Mouse (Mus musculus) kidney, embryonic 15.5 days (tissue): ENCODE data around the gene Ttyh2. TPM values are rescaled to one million over a fixed set of nuclear protein-coding genes. Genes with fewer than 3 reads are reported as not detected.

Experiments used
- ATAC-seq: fragments of 200-750 bp; cut with Nextera tagmentation; replicated peaks from 2 replicates; pipeline ENCODE4 v1.8.0; 2017; ENCODE audit warnings: moderate TSS enrichment; ENCODE audit not compliant: low FRiP score
- H3K27ac ChIP-seq: fragments of 300-500 bp; sonication (generic); 2 replicates; pipeline ENCODE4 v1.5.1; 2015; ENCODE audit warnings: mild to moderate bottlenecking, inconsistent platforms
- H3K27me3 ChIP-seq: fragments of 300-500 bp; sonication (generic); 2 replicates; pipeline ENCODE4 v1.6.1; 2015; ENCODE audit warnings: inconsistent platforms
- H3K36me3 ChIP-seq: fragments of 300-500 bp; sonication (generic); 2 replicates; pipeline ENCODE4 v1.6.1; 2015; ENCODE audit warnings: inconsistent platforms
- H3K4me1 ChIP-seq: fragments of 300-500 bp; sonication (generic); 2 replicates; pipeline ENCODE4 v1.6.1; 2015; ENCODE audit warnings: inconsistent platforms
- H3K4me2 ChIP-seq: fragments of 300-500 bp; sonication (generic); 2 replicates; pipeline ENCODE4 v1.6.1; 2015; ENCODE audit warnings: moderate library complexity, mild to moderate bottlenecking, inconsistent platforms
- H3K4me3 ChIP-seq: fragments of 300-500 bp; sonication (generic); replicated peaks from 2 replicates; pipeline ENCODE4 v1.5.1; 2015; ENCODE audit warnings: mild to moderate bottlenecking, inconsistent platforms
- H3K9ac ChIP-seq: fragments of 300-500 bp; sonication (generic); 2 replicates; pipeline ENCODE4 v1.6.1; 2015; ENCODE audit warnings: mild to moderate bottlenecking, inconsistent platforms
- H3K9me3 ChIP-seq: fragments of 300-500 bp; sonication (generic); replicated peaks from 2 replicates; pipeline ENCODE4 v1.6.1; 2016; ENCODE audit warnings: inconsistent platforms
- WGBS: fragments of 180-500 bp; shearing (Covaris S2); methylation state at CpG from one replicate; pipeline ENCODE4 v1.1.7; 2015; ENCODE audit warnings: mixed read lengths; 5-methylcytosine and 5-hydroxymethylcytosine counted together
- polyA plus RNA-seq: library from polyadenylated mRNA; unstranded; fragments of >200 nt; fragmentation: Nextera tagmentation; extraction: Ambion mirVana; gene quantifications from 2 replicates; pipeline ENCODE4 v1.2.1, GENCODE M21; 2015

The Ttyh2 gene
- 15.2 and 15.8 TPM in 2 replicates for polyA plus RNA-seq

GRCm38 (mm10) chr11:114675341-114675825 is at the start of gene Ttyh2:
Gene Ttyh2 (plus strand): TSS chr11:114675431.
- WGBS, result under 1% methylated on average over 40 of the region's 40 CpGs
- Histone ChIP-seq H3K4me3 (peak within 1 kb of the TSS; percentile 66), H3K9ac (peak within 1 kb of the TSS; percentile 62), H3K9me3 (no peaks in the 10 kb centered on the region), H3K27ac (peak within 1 kb of the TSS; percentile 58), H3K36me3 (peaks cover 37% of the 10 kb centered on the region), H3K4me2 (peak within 1 kb of the TSS; percentile 92), H3K4me1 (peaks cover 67% of the 10 kb centered on the region), H3K27me3 (peaks cover 7% of the 10 kb centered on the region; the same call in 1 of the 2 replicates)
- ATAC-seq, result peak; percentile 89

DNA sequence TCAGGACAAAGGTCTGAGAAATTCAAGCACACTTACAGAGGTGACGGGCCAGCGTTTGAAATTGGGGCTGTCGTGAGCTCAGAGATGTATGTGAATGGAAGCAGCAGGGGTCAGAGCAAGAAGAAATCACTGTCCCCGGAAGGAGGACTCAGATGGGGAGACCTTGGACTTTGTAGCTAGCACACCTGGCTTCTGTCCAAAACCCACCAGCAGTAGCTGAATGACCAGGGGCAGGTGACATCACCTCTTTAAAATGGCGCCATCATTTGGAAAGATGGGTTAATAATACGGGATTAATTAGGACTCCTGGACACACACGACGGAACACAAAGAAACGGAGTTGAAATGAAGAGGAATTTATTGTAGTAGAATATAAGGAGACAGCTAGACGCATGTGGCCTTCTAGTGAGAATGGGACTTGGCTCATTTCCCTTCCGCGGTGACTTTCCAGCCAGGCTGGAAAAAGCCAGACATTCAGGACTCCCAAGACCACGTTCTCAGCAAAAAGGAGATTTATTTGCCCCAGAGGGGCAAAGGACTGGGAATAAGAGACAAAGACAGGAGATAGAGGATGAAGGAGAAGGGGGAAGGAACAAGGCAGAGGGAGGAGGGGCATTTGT is 49.0 kb upstream of the Ttyh2 start:
- no peak for ATAC-seq
- 62% methylated on average over 13 of the region's 13 CpGs for WGBS

GRCm38 (mm10) chr11:114627036-114627435 is 48.2 kb upstream of the Ttyh2 start:
- 74% methylated on average over 6 of the region's 6 CpGs for WGBS
- H3K9me3 ChIP-seq, result peaks cover 7% of the 10 kb centered on the region; the same call in 1 of the 2 replicates
- H3K36me3 ChIP-seq, result no peaks in the 10 kb centered on the region
- H3K4me2 ChIP-seq, result no peak overlapping the region
- H3K4me1 ChIP-seq, result no peaks in the 10 kb centered on the region
- no peak overlapping the region for H3K4me3 ChIP-seq
- H3K9ac ChIP-seq, result no peak overlapping the region
- no peak overlapping the region for H3K27ac ChIP-seq
- no peak for ATAC-seq
- 0 out of 2 replicates have a peak, but pooled peaks cover 2% of the 10 kb centered on the region for H3K27me3 ChIP-seq

More for the DNA sequence above, 49.0 kb upstream of the Ttyh2 start:
- Histone ChIP-seq H3K9me3 (peaks cover 7% of the 10 kb centered on the region; the same call in 1 of the 2 replicates), H3K9ac (no peak overlapping the region), H3K4me1 (no peaks in the 10 kb centered on the region), H3K4me2 (no peak overlapping the region), H3K27me3 (0 out of 2 replicates have a peak, but pooled peaks cover 2% of the 10 kb centered on the region), H3K36me3 (no peaks in the 10 kb centered on the region), H3K4me3 (no peak overlapping the region), H3K27ac (no peak overlapping the region)

DNA sequence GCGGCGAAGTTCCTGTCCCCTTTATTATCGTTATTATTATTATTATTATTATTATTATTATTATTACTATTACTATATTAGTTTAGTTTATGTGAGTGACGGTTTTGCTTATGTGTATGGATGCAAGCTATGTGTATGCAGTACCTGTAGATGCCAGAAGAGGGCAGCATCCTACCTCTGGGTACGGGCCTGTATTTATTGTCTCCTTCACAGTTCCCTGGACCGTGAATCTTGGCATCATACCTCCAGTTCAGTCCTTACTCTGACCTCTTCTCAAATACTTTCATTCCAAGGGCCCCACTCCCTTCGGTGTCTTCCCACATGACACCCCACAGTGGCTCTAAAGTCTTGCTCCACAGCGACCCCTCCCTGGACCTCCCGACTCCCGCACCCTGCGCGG is 47.2 kb upstream of the Ttyh2 start:
- no peak for ATAC-seq
- Histone ChIP-seq H3K4me2 (no peak overlapping the region), H3K9ac (no peak overlapping the region), H3K27me3 (no peaks in the 10 kb centered on the region), H3K27ac (no peak overlapping the region), H3K4me1 (no peaks in the 10 kb centered on the region), H3K36me3 (no peaks in the 10 kb centered on the region), H3K9me3 (peaks cover 7% of the 10 kb centered on the region; the same call in 1 of the 2 replicates), H3K4me3 (no peak overlapping the region)
- 81% methylated on average over 12 of the region's 12 CpGs for WGBS

DNA sequence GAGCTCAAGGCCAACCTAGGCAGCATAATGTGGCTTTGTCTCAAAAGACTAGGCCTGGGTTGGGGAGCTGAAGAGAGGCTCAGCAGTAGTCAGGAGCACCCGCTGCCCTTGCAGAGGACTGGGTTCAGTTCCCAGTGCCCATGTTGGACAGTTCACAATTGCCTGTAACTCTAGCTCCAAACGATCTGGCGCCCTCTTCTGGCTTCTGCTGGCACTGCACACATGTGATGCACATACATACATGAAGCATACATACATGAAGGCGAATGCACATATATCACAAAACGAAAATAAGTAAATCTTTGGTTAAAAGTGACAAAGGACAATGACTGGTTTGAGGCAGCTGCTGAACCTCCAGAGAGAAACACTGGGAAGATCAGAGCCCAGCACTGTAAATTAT is 45.2 kb upstream of the Ttyh2 start:
- no peak for ATAC-seq
- Histone ChIP-seq H3K4me3 (no peak overlapping the region), H3K36me3 (no peaks in the 10 kb centered on the region), H3K9me3 (peaks cover 7% of the 10 kb centered on the region; the same call in 1 of the 2 replicates), H3K27me3 (no peaks in the 10 kb centered on the region; the same call in 1 of the 2 replicates), H3K27ac (no peak overlapping the region), H3K4me2 (no peak overlapping the region), H3K9ac (no peak overlapping the region), H3K4me1 (no peaks in the 10 kb centered on the region)
- 81% methylated on average over 5 of the region's 5 CpGs for WGBS

DNA sequence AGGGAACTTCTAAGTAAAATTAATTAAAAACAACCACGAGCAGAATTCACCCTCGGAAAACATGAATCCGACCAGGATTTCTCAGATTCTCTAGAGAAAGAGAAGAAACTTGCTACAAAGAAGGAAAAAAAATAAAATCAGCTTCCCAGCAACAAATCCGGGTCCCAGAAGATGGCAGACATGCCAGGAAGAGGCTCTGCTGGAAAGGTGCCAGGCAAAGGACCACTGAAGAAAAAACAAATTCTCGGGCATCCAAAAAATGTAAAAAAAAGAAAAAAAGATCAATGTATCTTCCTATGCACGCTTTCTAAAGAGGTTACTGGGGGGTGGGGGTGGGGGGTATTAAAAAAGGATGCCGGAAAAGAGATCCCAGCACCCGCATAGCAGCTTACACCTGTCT is 43.0 kb upstream of the Ttyh2 start:
- Histone ChIP-seq H3K4me3 (no peak overlapping the region), H3K4me1 (peaks cover 12% of the 10 kb centered on the region; the same call in 1 of the 2 replicates), H3K27ac (no peak overlapping the region), H3K27me3 (peaks cover 11% of the 10 kb centered on the region), H3K9ac (no peak overlapping the region), H3K36me3 (no peaks in the 10 kb centered on the region), H3K9me3 (peaks cover 7% of the 10 kb centered on the region; the same call in 1 of the 2 replicates), H3K4me2 (no peak overlapping the region)
- ATAC-seq, result no peak
- 79% methylated on average over 8 of the region's 8 CpGs for WGBS

DNA sequence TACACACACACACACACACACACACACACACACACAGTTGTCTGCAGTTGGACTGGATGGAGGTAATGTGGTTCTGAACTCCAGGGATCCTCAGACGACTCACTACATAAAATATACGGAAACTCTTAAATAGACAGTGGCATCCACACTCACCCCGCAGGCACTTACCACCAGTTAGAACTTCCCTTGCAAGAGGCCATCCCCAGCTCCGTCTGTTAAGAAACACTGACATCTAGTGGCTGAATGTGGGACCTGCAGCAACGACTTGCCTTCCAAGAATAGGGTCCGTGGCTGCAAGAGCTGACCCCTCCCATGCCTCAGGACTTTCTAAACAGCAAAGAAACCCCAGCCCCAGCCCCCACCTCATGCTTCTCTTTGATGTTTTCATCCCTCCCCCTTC is 38.9 kb upstream of the Ttyh2 start:
- Histone ChIP-seq H3K4me3 (no peak overlapping the region), H3K9me3 (no peaks in the 10 kb centered on the region), H3K4me1 (peaks cover 23% of the 10 kb centered on the region), H3K36me3 (no peaks in the 10 kb centered on the region), H3K27ac (no peak overlapping the region), H3K9ac (no peak overlapping the region), H3K4me2 (peak overlapping the region; percentile 45; the same call in 1 of the 2 replicates), H3K27me3 (peaks cover 36% of the 10 kb centered on the region)
- WGBS, result 0% methylated on average over 6 of the region's 6 CpGs
- ATAC-seq, result peak; percentile 72; the same call in 1 of the 2 replicates

DNA sequence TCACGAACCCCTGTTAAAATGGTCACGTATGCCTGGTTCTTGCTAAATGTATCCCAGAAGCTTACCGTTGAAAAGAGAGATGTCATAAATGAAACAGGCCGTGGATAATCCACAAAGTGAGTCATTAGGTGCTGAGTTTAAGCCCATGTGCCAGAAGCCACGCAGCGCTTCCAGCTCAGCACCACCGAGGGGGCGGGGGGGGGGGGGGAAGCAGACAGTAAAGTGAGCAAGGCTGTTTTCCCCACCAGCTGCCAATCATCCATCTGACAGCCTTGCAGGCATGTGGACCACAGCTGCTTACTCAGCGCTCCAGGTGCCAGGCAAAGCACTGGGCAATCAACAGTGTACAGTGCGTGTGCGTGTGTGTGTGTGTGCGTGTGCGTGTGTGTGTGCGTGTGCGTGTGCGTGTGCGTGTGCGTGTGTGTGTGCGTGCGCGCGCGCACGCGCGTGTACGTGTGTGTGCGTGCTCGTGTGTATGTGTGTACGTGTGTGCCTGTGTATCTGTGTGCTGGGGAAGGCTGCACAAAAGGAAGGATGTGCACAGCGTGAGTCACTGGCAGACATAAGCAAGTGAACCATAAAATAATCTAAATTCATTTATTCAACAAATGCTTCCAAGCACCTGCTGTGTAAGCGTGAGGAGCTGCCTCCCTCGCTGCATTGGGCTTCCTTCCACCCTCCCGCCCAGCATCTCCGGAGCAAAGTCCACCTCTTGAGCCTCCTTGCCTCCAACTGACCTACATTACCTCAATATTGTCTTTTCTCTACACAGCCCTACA is 38.3 kb upstream of the Ttyh2 start:
- Histone ChIP-seq H3K9ac (no peak overlapping the region), H3K4me3 (no peak overlapping the region), H3K9me3 (no peaks in the 10 kb centered on the region), H3K27me3 (peaks cover 36% of the 10 kb centered on the region), H3K36me3 (no peaks in the 10 kb centered on the region), H3K4me2 (peak overlapping the region; percentile 45; the same call in 1 of the 2 replicates), H3K4me1 (peaks cover 23% of the 10 kb centered on the region), H3K27ac (no peak overlapping the region)
- ATAC-seq, result peak; percentile 17; the same call in 1 of the 2 replicates
- 58% methylated on average over 34 of the region's 35 CpGs for WGBS

GRCm38 (mm10) chr11:114638647-114639290 is 36.5 kb upstream of the Ttyh2 start:
- no peaks in the 10 kb centered on the region for H3K9me3 ChIP-seq
- no peaks in the 10 kb centered on the region for H3K36me3 ChIP-seq
- no peak overlapping the region for H3K4me3 ChIP-seq
- H3K9ac ChIP-seq, result no peak overlapping the region
- no peak for ATAC-seq
- H3K27me3 ChIP-seq, result peaks cover 36% of the 10 kb centered on the region
- H3K27ac ChIP-seq, result no peak overlapping the region
- no peak overlapping the region for H3K4me2 ChIP-seq
- peaks cover 23% of the 10 kb centered on the region for H3K4me1 ChIP-seq
- 68% methylated on average over 10 of the region's 10 CpGs for WGBS

DNA sequence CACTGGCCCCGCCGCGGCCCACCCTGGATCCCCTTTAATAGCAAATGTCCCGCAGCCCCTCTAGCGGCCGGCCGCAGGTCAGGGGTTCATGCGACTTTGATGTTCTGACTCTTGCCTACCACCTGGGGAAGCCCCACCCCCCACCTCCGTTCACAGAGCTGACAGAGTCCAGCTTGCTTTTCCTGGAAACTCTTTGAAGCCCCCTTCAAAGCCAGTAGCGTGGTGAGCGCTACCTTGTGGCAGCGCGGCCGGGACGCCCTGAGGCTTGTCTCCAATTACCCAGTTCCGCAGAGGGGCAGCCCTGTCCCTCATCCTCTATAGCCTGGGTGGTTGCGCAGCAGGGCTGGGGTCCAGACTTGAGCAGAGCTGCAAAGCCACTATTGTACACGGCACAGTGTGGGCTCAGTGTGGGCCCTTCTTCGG is 35.5 kb upstream of the Ttyh2 start:
- H3K27me3 ChIP-seq, result peaks cover 36% of the 10 kb centered on the region
- no peaks in the 10 kb centered on the region for H3K36me3 ChIP-seq
- peak overlapping the region; percentile 28 for H3K4me2 ChIP-seq
- H3K4me1 ChIP-seq, result peaks cover 23% of the 10 kb centered on the region
- H3K4me3 ChIP-seq, result no peak overlapping the region
- H3K27ac ChIP-seq, result no peak overlapping the region
- no peaks in the 10 kb centered on the region for H3K9me3 ChIP-seq
- no peak; the same call in 1 of the 2 replicates for ATAC-seq
- H3K9ac ChIP-seq, result no peak overlapping the region
- whole genome bisulfite sequencing, result 4% methylated on average over 19 of the region's 19 CpGs

GRCm38 (mm10) chr11:114640658-114641057 is 34.6 kb upstream of the Ttyh2 start:
- H3K9ac ChIP-seq, result no peak overlapping the region
- no peak overlapping the region for H3K4me2 ChIP-seq
- H3K36me3 ChIP-seq, result no peaks in the 10 kb centered on the region
- WGBS, result 49% methylated on average over 6 of the region's 6 CpGs
- no peaks in the 10 kb centered on the region for H3K9me3 ChIP-seq
- peaks cover 23% of the 10 kb centered on the region for H3K4me1 ChIP-seq
- H3K4me3 ChIP-seq, result no peak overlapping the region
- H3K27me3 ChIP-seq, result peaks cover 31% of the 10 kb centered on the region
- no peak for ATAC-seq
- H3K27ac ChIP-seq, result no peak overlapping the region
